Mouse (Mus musculus) CH12.LX (cell line): ENCODE measurements around the gene Tiam1. TPM values are rescaled to one million over a fixed set of nuclear protein-coding genes. Genes with fewer than 3 reads are reported as not detected.

Source experiments
- DNase-seq: peaks from one replicate; pipeline ENCODE4 v3.0.0-alpha.2; 2013; ENCODE audit errors: extremely low read depth
- H3K27ac ChIP-seq: 2 replicates; pipeline ENCODE4 v1.5.1; 2012; ENCODE audit warnings: low read depth, mild to moderate bottlenecking, control low read depth, moderate library complexity; ENCODE audit not compliant: insufficient read depth
- H3K27me3 ChIP-seq: replicated peaks from 2 replicates; pipeline ENCODE3; 2012; ENCODE audit warnings: inconsistent platforms
- H3K36me3 ChIP-seq, 2 experiments: replicated peaks in 1 of 2; 2 replicates each; pipeline versions ENCODE3 to v1.6.1; 2012; ENCODE audit warnings: inconsistent platforms in 1 of 2, low read length in 1 of 2, mild to moderate bottlenecking in 1 of 2, mixed read lengths in 1 of 2, moderate library complexity in 1 of 2; ENCODE audit not compliant: control insufficient read depth in 1 of 2, insufficient read depth in 1 of 2
- H3K4me1 ChIP-seq, 2 experiments: 2 replicates each; pipeline ENCODE4 v1.6.1; 2012; ENCODE audit warnings: inconsistent platforms in 1 of 2, moderate library complexity in 1 of 2; ENCODE audit not compliant: insufficient read depth in 2 of 2, control insufficient read depth in 1 of 2
- H3K4me2 ChIP-seq: 2 replicates; pipeline ENCODE4 v1.6.1; 2012; ENCODE audit warnings: low read depth, mild to moderate bottlenecking, control low read depth; ENCODE audit not compliant: poor library complexity, insufficient read depth, severe bottlenecking
- H3K4me3 ChIP-seq, 3 experiments: fragments of 150-350 bp in 1 of 3; sonication (generic) in 1 of 3; replicated peaks in 1 of 3; 2 replicates each; pipeline versions ENCODE3 to v1.5.1; 2011 to 2012; ENCODE audit warnings: low read depth in 2 of 3, low read length in 2 of 3, mild to moderate bottlenecking in 2 of 3, moderate library complexity in 2 of 3, control low read depth in 1 of 3, improper control_type of control experiment in 1 of 3, inconsistent platforms in 1 of 3, mixed read lengths in 1 of 3; ENCODE audit not compliant: poor library complexity in 1 of 3
- H3K79me2 ChIP-seq: replicated peaks from 2 replicates; pipeline ENCODE4 v1.6.1; 2012; ENCODE audit warnings: mild to moderate bottlenecking, moderate library complexity; ENCODE audit not compliant: control insufficient read depth, poor library complexity, insufficient read depth, severe bottlenecking; ENCODE audit errors: extremely low read depth
- H3K9ac ChIP-seq: 2 replicates; pipeline ENCODE4 v1.6.1; 2012; ENCODE audit warnings: low read depth, mild to moderate bottlenecking, control low read depth, moderate library complexity; ENCODE audit not compliant: insufficient read depth
- H3K9me3 ChIP-seq: replicated peaks from 2 replicates; pipeline ENCODE3; 2012; ENCODE audit warnings: low read length, inconsistent platforms, mixed read lengths
- CHD2 ChIP-seq: IDR thresholded peaks from 2 replicates; pipeline ENCODE4 v1.6.1; 2011; ENCODE audit warnings: low read length, improper control_type of control experiment
- CTCF ChIP-seq, 2 experiments: IDR thresholded peaks in 1 of 2; conservative IDR thresholded peaks in 1 of 2; 2 replicates each; pipeline ENCODE4 v1.5.1; 2011 to 2012; ENCODE audit warnings: low read depth in 2 of 2, low read length in 2 of 2, improper control_type of control experiment in 1 of 2, inconsistent platforms in 1 of 2, mild to moderate bottlenecking in 1 of 2, moderate library complexity in 1 of 2
- E2F4 ChIP-seq: IDR thresholded peaks from 2 replicates; pipeline ENCODE4 v1.6.1; 2011; ENCODE audit warnings: low read depth, low read length, improper control_type of control experiment; ENCODE audit not compliant: insufficient replicate concordance
- EP300 ChIP-seq: IDR thresholded peaks from 2 replicates; pipeline ENCODE4 v1.6.1; 2011; ENCODE audit warnings: low read length, improper control_type of control experiment
- ETS1 ChIP-seq: conservative IDR thresholded peaks from 2 replicates; pipeline ENCODE4 v1.6.1; 2012; ENCODE audit warnings: low read depth, mild to moderate bottlenecking, inconsistent platforms, low read length, improper control_type of control experiment, moderate library complexity
- KAT2A ChIP-seq: IDR thresholded peaks from 2 replicates; pipeline ENCODE4 v1.6.1; 2012; ENCODE audit warnings: low read length, improper control_type of control experiment, inconsistent platforms; ENCODE audit not compliant: insufficient replicate concordance
- MAX ChIP-seq: IDR thresholded peaks from 2 replicates; pipeline ENCODE4 v1.6.1; 2011; ENCODE audit warnings: low read length, improper control_type of control experiment
- MEF2A ChIP-seq: IDR thresholded peaks from 2 replicates; pipeline ENCODE4 v1.6.1; 2014; ENCODE audit warnings: low read depth, mild to moderate bottlenecking, inconsistent platforms, low read length, improper control_type of control experiment, borderline replicate concordance
- NELFE ChIP-seq: IDR thresholded peaks from 2 replicates; pipeline ENCODE4 v1.6.1; 2011; ENCODE audit warnings: low read depth, low read length, improper control_type of control experiment
- PAX5 ChIP-seq: IDR thresholded peaks from 2 replicates; pipeline ENCODE4 v1.6.1; 2012; ENCODE audit warnings: low read length, inconsistent platforms, mixed read lengths
- RAD21 ChIP-seq: IDR thresholded peaks from 2 replicates; pipeline ENCODE4 v1.6.1; 2011; ENCODE audit warnings: low read depth, mild to moderate bottlenecking, low read length, improper control_type of control experiment, moderate library complexity
- SIN3A ChIP-seq: IDR thresholded peaks from 2 replicates; pipeline ENCODE4 v1.6.1; 2012; ENCODE audit warnings: low read length, improper control_type of control experiment, inconsistent platforms
- SMC3 ChIP-seq: IDR thresholded peaks from 2 replicates; pipeline ENCODE4 v1.6.1; 2011; ENCODE audit warnings: low read depth, low read length, improper control_type of control experiment
- TBP ChIP-seq: conservative IDR thresholded peaks from 2 replicates; pipeline ENCODE4 v1.6.1; 2011; ENCODE audit warnings: low read depth, low read length, improper control_type of control experiment
- UBTF ChIP-seq: IDR thresholded peaks from 2 replicates; pipeline ENCODE4 v1.6.1; 2012; ENCODE audit warnings: low read depth, mild to moderate bottlenecking, inconsistent platforms, low read length, improper control_type of control experiment, moderate library complexity
- USF1 ChIP-seq: IDR thresholded peaks from 2 replicates; pipeline ENCODE4 v1.6.1; 2014; ENCODE audit warnings: low read depth, mild to moderate bottlenecking, inconsistent platforms, low read length, improper control_type of control experiment
- USF2 ChIP-seq: conservative IDR thresholded peaks from 2 replicates; pipeline ENCODE4 v1.6.1; 2011; ENCODE audit warnings: low read depth, low read length, improper control_type of control experiment
- ZMIZ1 ChIP-seq: IDR thresholded peaks from 2 replicates; pipeline ENCODE4 v1.6.1; 2012; ENCODE audit warnings: low read depth, mild to moderate bottlenecking, inconsistent platforms, low read length, improper control_type of control experiment
- ZNF384 ChIP-seq: IDR thresholded peaks from 2 replicates; pipeline ENCODE4 v1.6.1; 2012; ENCODE audit warnings: low read depth, low read length, improper control_type of control experiment, inconsistent platforms
- dilution Hi-C: fragments of 300-500 bp; cut with MboI; formaldehyde crosslinking; loops from 2 replicates; pipeline ENCODE4 v1.14.3; 2020; ENCODE audit warnings: low sequenced_read_pairs; ENCODE audit not compliant: extremely low pct_unique_long_range_greater_than_20kb, extremely low pct_ligation_motif_present
- in situ Hi-C: fragments of 300-500 bp; cut with MboI; formaldehyde crosslinking; loops from 3 replicates; pipeline ENCODE4 v1.14.3; 2019; ENCODE audit warnings: low sequenced_read_pairs, low pct_ligation_motif_present, low pct_unique_long_range_greater_than_20kb, mixed read lengths
- polyA plus RNA-seq: library from polyadenylated mRNA; unstranded; fragments of >175 nt; gene quantifications from 2 replicates; pipeline ENCODE4 v1.2.1, GENCODE M21; 2012; ENCODE audit warnings: low read depth; ENCODE audit not compliant: insufficient read length
- total RNA-seq, 2 experiments: library from RNA; depleted of rRNA; stranded (reverse); fragments of 300-350 nt in 1 of 2; fragments of >200 nt in 1 of 2; gene quantifications; 2 replicates each; pipeline ENCODE4 v1.2.3; 2012 to 2014

The Tiam1 gene
- total and polyA plus RNA-seq, 3 experiments = 0.03 to 0.40 (median 0.04) TPM

DNA sequence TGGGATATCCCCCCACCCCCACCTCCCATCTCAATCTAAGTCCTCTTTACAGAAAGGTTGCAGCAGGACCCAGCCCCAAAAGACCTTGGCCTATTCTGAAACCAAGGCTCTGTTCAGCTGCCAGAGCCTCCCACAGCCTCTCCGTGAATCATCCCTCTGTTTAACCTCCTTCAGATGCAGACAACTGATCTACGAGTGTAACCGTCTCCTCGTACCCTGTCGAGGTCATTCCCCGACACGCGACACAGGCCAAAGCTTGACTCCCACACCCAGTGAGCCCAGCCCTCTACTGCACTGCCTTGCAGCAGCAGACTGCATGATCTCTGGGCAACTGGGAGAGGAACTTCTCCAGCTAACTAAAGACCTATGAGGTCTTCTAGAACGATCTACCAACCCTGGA, 3.9 kb downstream of the Tiam1 start:
- Histone ChIP-seq H3K4me2 (no peak overlapping the region), H3K9me3 (peaks cover 43% of the 10 kb centered on the region), H3K27me3 (peaks cover 11% of the 10 kb centered on the region), H3K79me2 (no peaks in the 10 kb centered on the region), H3K4me3 (no peak overlapping the region), H3K36me3 (no peaks in the 10 kb centered on the region), H3K4me1 (no peaks in the 10 kb centered on the region), H3K27ac (no peak overlapping the region), H3K9ac (no peak overlapping the region)
- dilution Hi-C loops (no loop called here), in situ Hi-C loops (no loop called here)
- DNase-seq = no peak
- TF ChIP-seq SMC3 (no peak), MEF2A (no peak), UBTF (no peak), USF2 (no peak), NELFE (no peak), TBP (no peak), RAD21 (no peak), MAX (no peak), USF1 (no peak), CTCF (conservative IDR thresholded peaks at IDR 0.05 in 1 of 2, IDR thresholded peaks at IDR 0.05 in 1 of 2; ENCODE audit: low read depth in 2 of 2, low read length in 2 of 2) (no peak), ETS1 (no peak), EP300 (no peak), ZMIZ1 (no peak), ZNF384 (no peak), SIN3A (no peak), E2F4 (no peak)

DNA sequence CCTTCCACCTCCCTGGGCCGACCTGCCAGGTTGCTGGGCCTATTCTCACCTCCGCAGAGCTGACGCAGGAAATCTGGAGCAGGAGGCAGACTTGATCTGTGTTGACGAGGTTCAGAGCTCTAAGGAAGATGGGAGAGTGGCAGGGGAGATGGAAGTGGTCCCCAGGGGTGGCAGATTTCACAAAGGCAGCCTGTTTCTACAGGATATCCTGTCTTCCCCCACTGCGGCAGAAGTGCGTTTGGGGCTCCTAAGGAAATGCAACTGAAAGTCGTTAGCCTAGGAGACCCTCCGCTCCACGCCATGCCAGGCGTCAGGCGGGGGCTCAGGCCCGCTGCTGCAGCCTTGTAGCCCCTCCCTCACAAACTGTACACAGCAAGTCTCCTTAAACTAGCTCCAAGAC, 5.4 kb downstream of the Tiam1 start:
- Histone ChIP-seq H3K9ac (no peak overlapping the region), H3K36me3 (no peaks in the 10 kb centered on the region), H3K9me3 (peaks cover 34% of the 10 kb centered on the region), H3K27me3 (peaks cover 16% of the 10 kb centered on the region), H3K4me2 (no peak overlapping the region)
- no peak for TF ChIP-seq CHD2
- TF ChIP-seq KAT2A = no peak
- no peak for TF ChIP-seq SMC3
- TF ChIP-seq PAX5 = no peak
- no peak for TF ChIP-seq UBTF
- TF ChIP-seq, all 38 proteins: peak for 0
- H3K27ac ChIP-seq = no peak overlapping the region
- in situ Hi-C loops = no loop called here
- H3K4me3 ChIP-seq = no peak overlapping the region
- no peak for DNase-seq
- no peaks in the 10 kb centered on the region for H3K4me1 ChIP-seq
- H3K79me2 ChIP-seq = no peaks in the 10 kb centered on the region
- dilution Hi-C loops = no loop called here
